Mouse (Mus musculus) spleen, adult 2 months (tissue): ENCODE data around the gene 1700030J22Rik. TPM values are rescaled to one million over a fixed set of nuclear protein-coding genes. Genes with fewer than 3 reads are reported as not detected.

ENCODE experiments used
- DNase-seq, 2 experiments: peaks; one replicate each; pipeline versions ENCODE4 v3.0.0 to v3.0.0-alpha.2; 2012 to 2021; ENCODE audit warnings: low spot score in 2 of 2, low read depth in 1 of 2
- H3K27ac ChIP-seq: fragments of 200-500 bp; 2 replicates; pipeline ENCODE4 v1.5.1; 2012; ENCODE audit warnings: low read length, inconsistent platforms; ENCODE audit not compliant: insufficient read depth
- H3K27me3 ChIP-seq: fragments of 200-500 bp; 2 replicates; pipeline ENCODE4 v1.6.1; 2012; ENCODE audit warnings: mild to moderate bottlenecking, moderate library complexity, low read length, inconsistent platforms; ENCODE audit not compliant: control insufficient read depth, insufficient read depth
- H3K36me3 ChIP-seq: fragments of 200-500 bp; 2 replicates; pipeline ENCODE4 v1.6.1; 2012; ENCODE audit warnings: mild to moderate bottlenecking, low read length, inconsistent platforms; ENCODE audit not compliant: control insufficient read depth, insufficient read depth
- H3K4me1 ChIP-seq: fragments of 200-500 bp; 2 replicates; pipeline ENCODE4 v1.6.1; 2011; ENCODE audit warnings: inconsistent platforms; ENCODE audit not compliant: control insufficient read depth, insufficient read depth, insufficient read length
- H3K4me3 ChIP-seq: fragments of 200-500 bp; 2 replicates; pipeline ENCODE4 v1.5.1; 2011; ENCODE audit warnings: mild to moderate bottlenecking, inconsistent platforms; ENCODE audit not compliant: insufficient read depth, insufficient read length; ENCODE audit errors: extremely low read depth
- CTCF ChIP-seq: fragments of 200-500 bp; IDR thresholded peaks from 2 replicates; pipeline ENCODE4 v1.5.1; 2011; ENCODE audit warnings: mild to moderate bottlenecking, inconsistent platforms; ENCODE audit not compliant: insufficient read depth, insufficient read length, insufficient replicate concordance; ENCODE audit errors: extremely low read depth
- POLR2A ChIP-seq: fragments of 200-500 bp; IDR thresholded peaks from 2 replicates; pipeline ENCODE4 v1.6.1; 2011; ENCODE audit warnings: low read depth, low read length, inconsistent platforms
- WGBS: fragments of 180-500 bp; shearing (Covaris S2); methylation state at CpG from one replicate; pipeline ENCODE4 v1.1.7; 2018; 5-methylcytosine and 5-hydroxymethylcytosine counted together
- polyA plus RNA-seq: library from polyadenylated mRNA; depleted of rRNA; stranded (reverse); fragments of >200 nt; gene quantifications from 2 replicates; pipeline ENCODE4 v1.2.3, GENCODE M21; 2012

1700030J22Rik gene
- polyA plus RNA-seq, 1 experiment = 0.18 TPM

- no peaks in the 10 kb centered on the region for H3K36me3 ChIP-seq
- 1% methylated on average over 61 of the region's 62 CpGs for WGBS
- peak overlapping the region; percentile 39; the same call in 1 of the 2 replicates for H3K27ac ChIP-seq
- TF ChIP-seq CTCF (no peak), POLR2A (no peak)
- H3K4me3 ChIP-seq = peak overlapping the region; percentile 99
- H3K27me3 ChIP-seq = no peaks in the 10 kb centered on the region
- H3K4me1 ChIP-seq = peaks cover 20% of the 10 kb centered on the region
- peak in 1 of 2 experiments; percentile 10 for DNase-seq
These were observed 35.0 kb downstream of the 1700030J22Rik start for GRCm38 (mm10) chr8:116943555-116944384.

DNA sequence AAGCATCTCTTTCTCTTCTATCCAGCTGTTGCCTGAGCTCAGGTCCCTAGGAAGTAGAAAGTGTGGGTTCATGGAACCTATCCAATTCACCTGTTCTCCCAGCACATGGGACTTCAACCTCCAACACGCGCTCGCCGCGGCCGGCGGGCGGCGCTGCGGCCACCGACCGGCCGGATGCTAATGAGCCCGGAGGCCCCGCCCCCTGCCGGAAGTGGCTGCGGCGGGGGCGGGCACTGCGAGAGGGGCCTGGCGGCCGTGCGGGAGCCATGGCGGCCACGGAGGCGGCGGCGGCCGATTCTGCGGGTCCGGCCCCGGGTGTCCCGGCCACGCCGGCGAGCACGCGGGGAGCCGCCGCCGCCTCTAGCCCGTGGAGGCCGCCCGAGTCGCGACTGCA, 35.6 kb downstream of the 1700030J22Rik start, which contains the start of gene Atmin:
Gene Atmin (plus strand): TSS at position 233 of the 394 bp plus-strand sequence.
- 0 out of 2 replicates have a peak, but pooled peaks have one; percentile 10 for TF ChIP-seq POLR2A
- peak; percentile 70; the same call in 1 of the 2 replicates for TF ChIP-seq CTCF
- DNase-seq = peak; percentile 64 to 82
- peaks cover 20% of the 10 kb centered on the region for H3K4me1 ChIP-seq
- no peaks in the 10 kb centered on the region for H3K27me3 ChIP-seq
- H3K27ac ChIP-seq = peak within 1 kb of the TSS; percentile 39; the same call in 1 of the 2 replicates
- no peaks in the 10 kb centered on the region for H3K36me3 ChIP-seq
- H3K4me3 ChIP-seq = peak within 1 kb of the TSS; percentile 99
- WGBS = 1% methylated on average over 46 of the region's 46 CpGs

- H3K4me3 ChIP-seq = no peak overlapping the region
- no peak overlapping the region for H3K27ac ChIP-seq
- H3K4me1 ChIP-seq = peaks cover 16% of the 10 kb centered on the region
- no peaks in the 10 kb centered on the region for H3K27me3 ChIP-seq
- no peak for DNase-seq
- WGBS = 77% methylated on average over 12 of the region's 12 CpGs
- no peaks in the 10 kb centered on the region for H3K36me3 ChIP-seq
- no peak for TF ChIP-seq POLR2A
- TF ChIP-seq CTCF = no peak
These were observed 36.3 kb downstream of the 1700030J22Rik start for GRCm38 (mm10) chr8:116942284-116943058.

GRCm38 (mm10) chr8:116935506-116935905, 43.3 kb downstream of the 1700030J22Rik start:
- TF ChIP-seq POLR2A (no peak), CTCF (no peak)
- no peak for DNase-seq
- 84% methylated on average over 6 of the region's 6 CpGs for WGBS
- Histone ChIP-seq H3K27me3 (no peaks in the 10 kb centered on the region), H3K4me1 (no peaks in the 10 kb centered on the region), H3K4me3 (no peak overlapping the region), H3K36me3 (no peaks in the 10 kb centered on the region), H3K27ac (no peak overlapping the region)

GRCm38 (mm10) chr8:116934976-116935375, 43.8 kb downstream of the 1700030J22Rik start:
- H3K4me3 ChIP-seq = no peak overlapping the region
- no peaks in the 10 kb centered on the region for H3K27me3 ChIP-seq
- WGBS = 96% methylated on average over 4 of the region's 4 CpGs
- H3K4me1 ChIP-seq = no peaks in the 10 kb centered on the region
- no peak overlapping the region for H3K27ac ChIP-seq
- no peaks in the 10 kb centered on the region for H3K36me3 ChIP-seq
- TF ChIP-seq CTCF = no peak
- no peak for TF ChIP-seq POLR2A
- DNase-seq = no peak

DNA sequence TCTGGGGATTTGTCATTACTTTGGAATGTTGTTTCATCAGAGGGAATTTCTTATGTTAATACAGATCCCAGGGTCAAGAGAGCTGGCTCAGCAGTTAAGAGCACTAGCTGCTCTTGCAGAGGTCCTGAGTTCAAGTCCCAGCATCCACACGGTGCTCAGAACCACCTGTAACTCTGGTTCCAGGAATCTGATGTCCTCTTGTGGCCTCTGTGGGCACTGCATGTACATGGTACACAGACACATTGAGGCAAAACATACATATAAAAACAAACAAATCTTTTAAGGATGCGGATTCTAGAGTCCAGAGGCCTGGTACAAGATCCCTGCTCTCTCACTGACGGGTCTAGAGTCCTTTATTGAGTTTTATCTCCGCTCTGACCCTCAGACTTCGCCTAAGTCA, 50.2 kb downstream of the 1700030J22Rik start:
- Histone ChIP-seq H3K27ac (no peak overlapping the region), H3K4me1 (no peaks in the 10 kb centered on the region; the same call in 1 of the 2 replicates), H3K4me3 (no peak overlapping the region), H3K27me3 (no peaks in the 10 kb centered on the region), H3K36me3 (no peaks in the 10 kb centered on the region)
- DNase-seq = no peak
- TF ChIP-seq CTCF (no peak), POLR2A (no peak)
- 95% methylated on average over 5 of the region's 5 CpGs for WGBS

DNA sequence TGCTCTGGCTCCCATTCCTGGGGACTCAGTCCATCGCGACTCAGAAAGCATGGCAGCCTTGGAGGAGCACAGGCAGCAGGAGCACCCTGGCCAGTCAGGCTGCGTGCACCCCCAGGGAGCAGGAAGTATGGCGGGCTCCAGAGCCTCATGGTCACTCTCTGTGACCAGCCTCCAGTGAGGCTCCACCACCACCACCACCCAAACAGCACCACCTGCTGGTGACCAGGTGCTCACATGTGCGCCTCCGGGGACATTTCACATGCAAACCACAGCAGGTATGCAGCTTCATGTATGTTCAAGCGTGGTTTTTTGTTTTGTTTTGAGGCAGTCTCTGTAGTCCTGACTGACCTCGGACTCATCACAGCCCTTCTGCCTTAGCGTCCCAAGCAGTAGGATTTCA, 50.9 kb downstream of the 1700030J22Rik start:
- H3K27me3 ChIP-seq = no peaks in the 10 kb centered on the region
- no peaks in the 10 kb centered on the region for H3K36me3 ChIP-seq
- no peaks in the 10 kb centered on the region; the same call in 1 of the 2 replicates for H3K4me1 ChIP-seq
- 89% methylated on average over 9 of the region's 9 CpGs for WGBS
- no peak overlapping the region for H3K4me3 ChIP-seq
- no peak for TF ChIP-seq POLR2A
- peak; percentile 61; the same call in 1 of the 2 replicates for TF ChIP-seq CTCF
- no peak overlapping the region for H3K27ac ChIP-seq
- DNase-seq = peak in 1 of 2 experiments; percentile 54
